Mouse (Mus musculus) forebrain, embryonic 16.5 days (tissue): Measurements from ENCODE around the gene Elmo1. TPM values are rescaled to one million over a fixed set of nuclear protein-coding genes. Genes with fewer than 3 reads are reported as not detected.

ENCODE experiments used
- ATAC-seq: fragments of 200-750 bp; cut with Nextera tagmentation; 2 replicates; pipeline ENCODE4 v1.8.0; 2017; ENCODE audit warnings: mild to moderate bottlenecking, moderate library complexity
- H3K27ac ChIP-seq: fragments of 300-500 bp; sonication (generic); 2 replicates; pipeline ENCODE4 v1.5.1; 2014; ENCODE audit warnings: low read length, control low read depth
- H3K27me3 ChIP-seq: fragments of 300-500 bp; sonication (generic); replicated peaks from 2 replicates; pipeline ENCODE4 v1.6.1; 2014; ENCODE audit warnings: low read length; ENCODE audit not compliant: control insufficient read depth, insufficient read depth
- H3K36me3 ChIP-seq: fragments of 300-500 bp; sonication (generic); 2 replicates; pipeline ENCODE4 v1.6.1; 2014; ENCODE audit not compliant: control insufficient read depth, insufficient read depth
- H3K4me1 ChIP-seq: fragments of 300-500 bp; sonication (generic); replicated peaks from 2 replicates; pipeline ENCODE4 v1.6.1; 2014; ENCODE audit warnings: low read length; ENCODE audit not compliant: control insufficient read depth, insufficient read depth
- H3K4me2 ChIP-seq: fragments of 300-500 bp; sonication (generic); 2 replicates; pipeline ENCODE4 v1.6.1; 2014; ENCODE audit warnings: mild to moderate bottlenecking, low read length, control low read depth
- H3K4me3 ChIP-seq: fragments of 300-500 bp; sonication (generic); replicated peaks from 2 replicates; pipeline ENCODE4 v1.5.1; 2014; ENCODE audit warnings: mild to moderate bottlenecking, low read length, control low read depth
- H3K9ac ChIP-seq: fragments of 300-500 bp; sonication (generic); replicated peaks from 2 replicates; pipeline ENCODE4 v1.6.1; 2014; ENCODE audit warnings: low read depth, low read length, control low read depth
- H3K9me3 ChIP-seq: fragments of 300-500 bp; sonication (generic); 2 replicates; pipeline ENCODE4 v1.6.1; 2016; ENCODE audit warnings: low read length; ENCODE audit not compliant: control insufficient read depth
- WGBS: fragments of 180-500 bp; shearing (Covaris S2); extraction: QIAGEN DNeasy Blood & Tissue Kit; methylation state at CpG from one replicate; pipeline ENCODE4 v1.1.7; 2014; 5-methylcytosine and 5-hydroxymethylcytosine counted together
- polyA plus RNA-seq: library from polyadenylated mRNA; unstranded; fragments of >200 nt; fragmentation: Nextera tagmentation; extraction: Ambion mirVana; gene quantifications from 2 replicates; pipeline ENCODE4 v1.2.1, GENCODE M21; 2015

Gene Elmo1
- polyA plus RNA-seq, 1 experiment from 2014 or later: 42.4 TPM

- Histone ChIP-seq H3K4me2 (no peak overlapping the region), H3K9ac (no peak overlapping the region), H3K27ac (no peak overlapping the region), H3K36me3 (no peaks in the 10 kb centered on the region), H3K9me3 (no peaks in the 10 kb centered on the region), H3K27me3 (no peaks in the 10 kb centered on the region), H3K4me3 (no peak overlapping the region), H3K4me1 (no peaks in the 10 kb centered on the region)
- ATAC-seq: no peak
- WGBS: 81% methylated on average over 2 of the region's 2 CpGs
These were observed 74.4 kb downstream of the Elmo1 start for GRCm38 (mm10) chr13:20164837-20165236.

DNA sequence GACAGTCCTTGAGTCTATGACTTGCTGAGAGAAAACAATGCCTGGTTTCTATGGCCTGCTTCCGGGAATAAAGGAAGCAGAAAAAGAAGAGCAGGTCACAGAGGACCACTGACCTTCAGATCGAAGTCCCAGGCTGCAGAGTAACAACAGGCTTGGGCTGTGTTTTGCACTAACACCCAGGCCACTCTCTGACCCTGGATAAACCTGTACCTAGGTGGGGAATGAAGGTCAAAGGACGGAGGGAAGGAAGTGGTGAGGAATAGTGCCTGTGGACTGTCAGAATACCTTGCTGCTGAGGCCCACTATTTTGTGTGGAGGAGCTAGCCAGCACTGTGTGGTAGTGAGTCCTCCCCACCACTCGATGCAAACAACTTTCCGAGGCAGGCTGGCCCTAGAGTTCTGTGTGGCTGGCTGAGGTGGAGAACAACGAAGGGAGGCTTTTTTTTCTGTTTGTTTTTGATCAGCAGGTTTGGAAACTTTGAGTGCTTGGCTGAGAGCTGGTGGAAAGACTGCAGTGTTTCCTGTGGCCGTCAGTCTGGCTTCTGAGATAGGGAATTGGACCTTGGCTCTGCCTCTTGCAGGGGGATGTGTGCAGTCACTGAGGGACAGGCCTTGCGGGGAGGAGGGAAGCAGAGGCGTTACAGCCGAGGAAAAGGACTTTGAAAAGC is 83.7 kb downstream of the Elmo1 start:
- no peak for ATAC-seq
- Histone ChIP-seq H3K9ac (no peak overlapping the region), H3K27ac (no peak overlapping the region), H3K4me1 (no peaks in the 10 kb centered on the region), H3K27me3 (no peaks in the 10 kb centered on the region), H3K4me3 (no peak overlapping the region), H3K9me3 (no peaks in the 10 kb centered on the region), H3K4me2 (no peak overlapping the region), H3K36me3 (no peaks in the 10 kb centered on the region)
- WGBS: 38% methylated on average over 10 of the region's 10 CpGs

DNA sequence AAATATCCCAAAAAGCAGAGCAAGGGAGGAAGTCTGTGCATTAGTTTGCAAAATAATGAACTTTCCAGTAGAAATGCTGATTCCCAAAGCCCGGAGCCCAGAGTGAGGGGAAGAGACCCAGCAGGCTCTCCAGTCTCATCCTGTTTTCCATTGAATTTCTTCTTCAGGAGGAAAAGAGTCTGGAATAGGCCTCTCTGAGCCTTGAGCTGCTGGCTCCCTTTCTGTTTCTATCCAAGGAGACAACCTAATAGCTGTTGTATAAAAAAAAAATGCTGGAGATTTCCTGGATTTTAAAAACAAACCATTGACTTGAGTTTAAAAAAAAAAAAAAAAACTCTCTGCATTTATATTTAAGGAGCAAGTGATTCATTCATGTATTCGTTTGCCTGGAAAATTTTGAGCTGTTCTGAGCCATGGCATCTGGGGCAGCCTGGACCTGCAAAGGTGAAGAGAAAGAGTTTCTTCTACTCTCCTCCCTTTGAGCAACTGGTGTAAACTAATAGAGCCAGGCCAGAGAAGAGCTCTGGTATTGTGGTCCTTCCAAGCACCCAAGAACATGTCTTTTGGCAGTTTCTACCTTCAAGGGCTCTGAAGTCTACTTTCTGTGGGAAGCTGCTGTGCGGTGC is 84.4 kb downstream of the Elmo1 start:
- no peak overlapping the region for H3K27ac ChIP-seq
- no peak overlapping the region for H3K4me3 ChIP-seq
- H3K4me2 ChIP-seq: no peak overlapping the region
- WGBS: 64% methylated on average over 3 of the region's 3 CpGs
- ATAC-seq: no peak
- H3K27me3 ChIP-seq: no peaks in the 10 kb centered on the region
- H3K4me1 ChIP-seq: no peaks in the 10 kb centered on the region
- H3K9me3 ChIP-seq: no peaks in the 10 kb centered on the region
- H3K9ac ChIP-seq: no peak overlapping the region
- no peaks in the 10 kb centered on the region for H3K36me3 ChIP-seq

DNA sequence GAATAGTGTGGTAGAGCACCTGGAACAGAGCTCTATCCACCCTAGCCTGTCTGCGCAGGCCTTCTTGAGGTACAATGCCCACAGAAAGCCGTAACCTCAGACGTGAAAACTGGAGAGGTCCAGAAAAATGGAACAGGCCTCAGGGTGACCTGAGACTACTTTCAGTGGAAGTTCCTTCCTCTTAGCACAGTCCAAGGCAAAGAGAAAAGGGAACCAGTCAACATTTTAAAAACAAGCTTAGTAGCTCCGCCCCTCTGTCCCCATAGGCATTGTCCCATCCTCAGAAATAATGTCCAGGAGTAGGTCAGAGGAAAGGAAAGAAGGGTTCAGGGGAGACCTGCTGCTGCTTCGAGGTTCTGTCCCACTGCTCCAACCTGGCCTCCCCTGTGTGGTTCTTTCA is 90.3 kb downstream of the Elmo1 start:
- Histone ChIP-seq H3K27ac (no peak overlapping the region), H3K4me2 (no peak overlapping the region), H3K9ac (no peak overlapping the region), H3K36me3 (no peaks in the 10 kb centered on the region), H3K9me3 (no peaks in the 10 kb centered on the region), H3K4me1 (peaks cover 24% of the 10 kb centered on the region), H3K27me3 (no peaks in the 10 kb centered on the region), H3K4me3 (no peak overlapping the region)
- ATAC-seq: no peak
- WGBS: 93% methylated on average over 5 of the region's 5 CpGs

DNA sequence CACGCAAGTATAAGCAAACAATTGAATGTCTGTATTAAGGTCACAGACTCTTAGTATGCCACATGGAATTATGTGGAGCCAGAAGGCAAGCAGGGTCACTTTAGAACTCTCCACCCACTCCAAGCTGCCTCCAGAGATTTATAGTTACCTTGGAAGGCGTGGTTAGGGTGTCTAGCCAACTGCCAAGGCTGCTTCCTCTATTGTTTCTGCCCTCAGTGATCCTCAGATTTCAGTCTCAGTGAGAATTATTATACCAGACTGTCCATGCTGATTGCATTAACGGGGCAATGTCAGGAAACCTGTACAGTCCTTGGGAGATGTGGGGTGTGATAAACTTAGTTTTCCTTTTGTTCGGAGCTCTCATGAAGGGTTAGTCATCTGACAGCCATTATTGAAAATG is 90.9 kb downstream of the Elmo1 start:
- Histone ChIP-seq H3K27me3 (no peaks in the 10 kb centered on the region), H3K36me3 (no peaks in the 10 kb centered on the region), H3K9me3 (no peaks in the 10 kb centered on the region), H3K9ac (no peak overlapping the region), H3K4me3 (no peak overlapping the region), H3K4me1 (peaks cover 24% of the 10 kb centered on the region), H3K27ac (no peak overlapping the region), H3K4me2 (no peak overlapping the region)
- no peak for ATAC-seq
- WGBS: 82% methylated on average over 4 of the region's 4 CpGs

GRCm38 (mm10) chr13:20182239-20182825 is 91.9 kb downstream of the Elmo1 start:
- Histone ChIP-seq H3K4me1 (peaks cover 24% of the 10 kb centered on the region), H3K27me3 (no peaks in the 10 kb centered on the region), H3K4me3 (no peak overlapping the region), H3K4me2 (no peak overlapping the region), H3K27ac (no peak overlapping the region), H3K9me3 (no peaks in the 10 kb centered on the region), H3K36me3 (no peaks in the 10 kb centered on the region), H3K9ac (no peak overlapping the region)
- ATAC-seq: 0 out of 2 replicates have a peak, but pooled peaks have one; percentile 41
- 23% methylated on average over 6 of the region's 6 CpGs for WGBS

DNA sequence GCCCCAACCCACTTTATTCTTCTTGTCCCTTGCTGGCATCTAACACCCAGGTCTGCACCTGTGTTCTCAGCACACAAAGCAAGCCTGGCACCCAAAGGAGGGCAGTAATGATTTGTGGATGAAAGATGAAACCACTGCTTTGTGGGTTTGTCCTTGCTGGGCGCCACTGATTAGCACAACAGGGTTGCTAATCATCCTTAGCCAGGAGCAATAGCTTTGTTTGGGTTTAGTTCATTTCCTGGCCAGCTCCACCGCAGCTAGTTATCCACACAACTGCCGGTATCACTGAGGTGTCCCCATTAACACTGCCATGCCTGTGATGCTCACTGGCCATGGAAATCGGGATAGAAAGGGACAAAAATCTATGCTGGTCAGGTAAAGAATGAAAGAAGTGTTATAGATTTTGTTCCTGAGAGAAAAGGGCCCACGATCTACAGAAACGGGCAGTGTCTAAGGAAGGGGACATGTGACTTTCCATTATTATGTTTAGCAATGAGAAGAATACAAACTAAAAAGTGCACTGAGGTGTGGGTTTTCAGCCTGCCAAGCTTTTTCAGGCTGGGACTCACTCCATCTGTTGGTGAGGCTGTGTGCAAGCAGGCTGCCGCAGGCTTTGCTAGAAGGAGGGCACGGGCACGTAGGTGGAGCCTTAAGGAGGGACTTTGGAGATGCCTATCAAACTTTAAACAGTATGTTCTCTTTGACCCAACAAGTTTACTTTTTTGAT is 93.3 kb downstream of the Elmo1 start:
- Histone ChIP-seq H3K27me3 (no peaks in the 10 kb centered on the region), H3K9me3 (no peaks in the 10 kb centered on the region), H3K4me3 (no peak overlapping the region), H3K4me2 (peak overlapping the region; percentile 25; the same call in 1 of the 2 replicates), H3K36me3 (no peaks in the 10 kb centered on the region), H3K9ac (no peak overlapping the region), H3K27ac (peak overlapping the region; percentile 26; the same call in 1 of the 2 replicates), H3K4me1 (peaks cover 24% of the 10 kb centered on the region)
- under 1% methylated on average over 9 of the region's 9 CpGs for WGBS
- peak; percentile 87 for ATAC-seq

GRCm38 (mm10) chr13:20184239-20185033 is 94.0 kb downstream of the Elmo1 start:
- no peak overlapping the region for H3K9ac ChIP-seq
- 65% methylated on average over 13 of the region's 13 CpGs for WGBS
- peaks cover 24% of the 10 kb centered on the region for H3K4me1 ChIP-seq
- H3K4me3 ChIP-seq: no peak overlapping the region
- ATAC-seq: 0 out of 2 replicates have a peak, but pooled peaks have one; percentile 10
- H3K27me3 ChIP-seq: no peaks in the 10 kb centered on the region
- H3K36me3 ChIP-seq: no peaks in the 10 kb centered on the region
- no peaks in the 10 kb centered on the region for H3K9me3 ChIP-seq
- no peak overlapping the region for H3K27ac ChIP-seq
- H3K4me2 ChIP-seq: no peak overlapping the region
